Mouse (Mus musculus): Measurements from ENCODE around the gene Olfr1173. TPM values are rescaled to one million over a fixed set of nuclear protein-coding genes. Genes with fewer than 3 reads are reported as not detected.

The Olfr1173 gene
- polyA plus RNA-seq (2016; fragmentation: Nextera tagmentation; extraction: Ambion mirVana): not detected in 2 replicates

- H3K36me3 ChIP-seq (replicated peaks): no peaks in the 10 kb centered on the region
- no peak within 1 kb of the TSS for H3K4me3 ChIP-seq (replicated peaks)
- no peak within 1 kb of the TSS for H3K9ac ChIP-seq
- H3K4me1 ChIP-seq: no peaks in the 10 kb centered on the region
- H3K9me3 ChIP-seq: no peaks in the 10 kb centered on the region
- no peak within 1 kb of the TSS for H3K4me2 ChIP-seq
- no peak for ATAC-seq (ENCODE audit: low FRiP score)
- no peak within 1 kb of the TSS for H3K27ac ChIP-seq
- H3K27me3 ChIP-seq: no peaks in the 10 kb centered on the region
Observed at GRCm38 (mm10) chr2:88279775-88280174, at the start of gene Olfr1173. Olfr1173 (minus strand) TSS chr2:88279875.

- Histone ChIP-seq H3K36me3 (replicated peaks) (no peaks in the 10 kb centered on the region), H3K4me1 (no peaks in the 10 kb centered on the region), H3K4me3 (replicated peaks) (no peak within 1 kb of the TSS), H3K9me3 (no peaks in the 10 kb centered on the region), H3K9ac (no peak within 1 kb of the TSS), H3K27me3 (no peaks in the 10 kb centered on the region), H3K4me2 (no peak within 1 kb of the TSS), H3K27ac (no peak within 1 kb of the TSS)
- 91% methylated on average over 2 of the region's 2 CpGs for WGBS
- no peak for ATAC-seq (ENCODE audit: low FRiP score)
Observed at GRCm38 (mm10) chr2:88327115-88327514, 47.4 kb upstream of the Olfr1173 start, which contains the start of gene Olfr1175-ps. Olfr1175-ps (minus strand) TSS chr2:88327215.

- H3K4me1 ChIP-seq: no peaks in the 10 kb centered on the region
- no peak within 1 kb of the TSS for H3K27ac ChIP-seq
- H3K9ac ChIP-seq: no peak within 1 kb of the TSS
- H3K27me3 ChIP-seq: no peaks in the 10 kb centered on the region
- no peak within 1 kb of the TSS for H3K4me3 ChIP-seq (replicated peaks)
- no peaks in the 10 kb centered on the region for H3K9me3 ChIP-seq
- no peak within 1 kb of the TSS for H3K4me2 ChIP-seq
- H3K36me3 ChIP-seq (replicated peaks): no peaks in the 10 kb centered on the region
- WGBS: 93% methylated on average over 4 of the region's 4 CpGs
- ATAC-seq (ENCODE audit: low FRiP score): no peak
Observed at GRCm38 (mm10) chr2:88315035-88315434, 35.4 kb upstream of the Olfr1173 start, which contains the start of gene Olfr1174-ps. Olfr1174-ps (minus strand) TSS chr2:88315135.

- no peak within 1 kb of the TSS for H3K4me3 ChIP-seq (replicated peaks)
- no peak within 1 kb of the TSS for H3K4me2 ChIP-seq
- H3K9me3 ChIP-seq: no peaks in the 10 kb centered on the region
- WGBS: 83% methylated on average over 1 of the region's 1 CpGs
- H3K4me1 ChIP-seq: no peaks in the 10 kb centered on the region
- no peak within 1 kb of the TSS for H3K27ac ChIP-seq
- H3K27me3 ChIP-seq: no peaks in the 10 kb centered on the region
- H3K9ac ChIP-seq: no peak within 1 kb of the TSS
- no peak for ATAC-seq (ENCODE audit: low FRiP score)
- H3K36me3 ChIP-seq (replicated peaks): no peaks in the 10 kb centered on the region
Observed at GRCm38 (mm10) chr2:88228234-88228633, 51.4 kb downstream of the Olfr1173 start, which contains the start of gene Olfr1170. Olfr1170 (minus strand) TSS chr2:88228334.

Other genes with a start within 250 kb of the Olfr1173 start
- gene Olfr73, start 242.2 kb downstream of the Olfr1173 start, polyA plus RNA-seq (2016; fragmentation: Nextera tagmentation; extraction: Ambion mirVana): not detected in 2 replicates
- gene Olfr1162, start 228.7 kb downstream of the Olfr1173 start, polyA plus RNA-seq (2016; fragmentation: Nextera tagmentation; extraction: Ambion mirVana): not detected in 2 replicates
- not detected in 2 replicates for gene Olfr1163, start 208.0 kb downstream of the Olfr1173 start, polyA plus RNA-seq (2016; fragmentation: Nextera tagmentation; extraction: Ambion mirVana)
- not detected in 2 replicates for gene Olfr1164, start 185.9 kb downstream of the Olfr1173 start, polyA plus RNA-seq (2016; fragmentation: Nextera tagmentation; extraction: Ambion mirVana)
- gene Olfr1166, start 151.6 kb downstream of the Olfr1173 start, polyA plus RNA-seq (2016; fragmentation: Nextera tagmentation; extraction: Ambion mirVana): not detected in 2 replicates
- gene Olfr1167, start 124.7 kb downstream of the Olfr1173 start, polyA plus RNA-seq (2016; fragmentation: Nextera tagmentation; extraction: Ambion mirVana): not detected in 2 replicates
- not detected in 2 replicates for gene Olfr1168, start 98.0 kb downstream of the Olfr1173 start, polyA plus RNA-seq (2016; fragmentation: Nextera tagmentation; extraction: Ambion mirVana)
- not detected in 2 replicates for gene Olfr1170, start 51.5 kb downstream of the Olfr1173 start, polyA plus RNA-seq (2016; fragmentation: Nextera tagmentation; extraction: Ambion mirVana)
- gene Olfr1174-ps, start 35.3 kb upstream of the Olfr1173 start, polyA plus RNA-seq (2016; fragmentation: Nextera tagmentation; extraction: Ambion mirVana): not detected in 2 replicates
- gene Olfr1175-ps, start 47.3 kb upstream of the Olfr1173 start, polyA plus RNA-seq (2016; fragmentation: Nextera tagmentation; extraction: Ambion mirVana): not detected in 2 replicates
- gene Olfr1176, start 56.8 kb upstream of the Olfr1173 start, polyA plus RNA-seq (2016; fragmentation: Nextera tagmentation; extraction: Ambion mirVana): not detected in 2 replicates
- not detected in 2 replicates for gene Olfr1177-ps, start 66.6 kb upstream of the Olfr1173 start, polyA plus RNA-seq (2016; fragmentation: Nextera tagmentation; extraction: Ambion mirVana)
- not detected in 2 replicates for gene Olfr1178, start 107.2 kb upstream of the Olfr1173 start, polyA plus RNA-seq (2016; fragmentation: Nextera tagmentation; extraction: Ambion mirVana)
- gene Olfr1179, start 126.6 kb upstream of the Olfr1173 start, polyA plus RNA-seq (2016; fragmentation: Nextera tagmentation; extraction: Ambion mirVana): not detected in 2 replicates
- not detected in 2 replicates for gene Olfr1180, start 139.3 kb upstream of the Olfr1173 start, polyA plus RNA-seq (2016; fragmentation: Nextera tagmentation; extraction: Ambion mirVana)
- gene Olfr1181, start 146.3 kb upstream of the Olfr1173 start, polyA plus RNA-seq (2016; fragmentation: Nextera tagmentation; extraction: Ambion mirVana): not detected in 2 replicates
- not detected in 2 replicates for gene Gm13757, start 169.3 kb upstream of the Olfr1173 start, polyA plus RNA-seq (2016; fragmentation: Nextera tagmentation; extraction: Ambion mirVana)
- gene Olfr1183, start 175.0 kb upstream of the Olfr1173 start, polyA plus RNA-seq (2016; fragmentation: Nextera tagmentation; extraction: Ambion mirVana): not detected in 2 replicates
- gene Olfr1184, start 203.7 kb upstream of the Olfr1173 start, polyA plus RNA-seq (2016; fragmentation: Nextera tagmentation; extraction: Ambion mirVana): not detected in 2 replicates
- gene Olfr1185-ps1, start 213.4 kb upstream of the Olfr1173 start, polyA plus RNA-seq (2016; fragmentation: Nextera tagmentation; extraction: Ambion mirVana): not detected in 2 replicates
- gene Olfr1186, start 238.7 kb upstream of the Olfr1173 start, polyA plus RNA-seq (2016; fragmentation: Nextera tagmentation; extraction: Ambion mirVana): not detected in 2 replicates

All from forebrain, embryonic 12.5 days (tissue).